Comparison of ENCODE assay signal across 17 mouse cellular contexts in the genomic region with DNA sequence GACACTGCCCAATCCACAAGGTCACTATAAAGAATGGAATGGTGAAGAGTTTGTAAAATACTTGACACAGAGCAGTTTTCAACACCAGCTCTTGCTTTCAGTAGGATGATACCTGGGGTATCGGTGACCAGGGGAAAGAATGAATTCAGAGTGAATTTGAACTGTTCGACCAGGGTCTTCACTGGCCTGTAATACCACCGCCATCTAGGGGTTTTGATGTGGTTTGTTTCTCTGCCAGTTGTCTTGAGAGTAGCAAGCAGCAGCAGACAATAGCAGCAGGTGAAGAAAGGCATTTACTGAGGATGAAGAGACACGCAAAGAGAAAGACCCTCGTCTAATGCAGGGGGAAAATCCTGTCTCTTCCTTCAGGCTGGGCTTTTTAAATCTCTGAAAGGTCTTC. TPM values are rescaled to one million over a fixed set of nuclear protein-coding genes. Genes with fewer than 3 reads are reported as not detected.
DNase-seq lines count a peak whose midpoint lies in the region; ATAC-seq and TF ChIP-seq lines count a peak whose summit lies in the region.
"Had no signal": no experiment of that assay in that cellular context is flagged by ENCODE, and none has a peak within 500 bp of the region (broad histone marks: within the 10 kb centered on the region; RNA-seq: fewer than 3 reads in every experiment).

No protein-coding gene starts in this region.

- no peaks in the 10 kb centered on the region for H3K36me3 ChIP-seq in hindbrain, embryonic 14.5 days (replicated peaks; ENCODE audit: control insufficient read depth, insufficient read depth)
- no peaks in the 10 kb centered on the region for H3K36me3 ChIP-seq in hindbrain, embryonic 12.5 days
- H3K36me3 ChIP-seq in lung, embryonic 14.5 days (ENCODE audit: insufficient read depth): no peaks in the 10 kb centered on the region
- H3K36me3 ChIP-seq: heart, embryonic 15.5 days; hindbrain, embryonic 15.5 days; lung, embryonic 15.5 days had no signal

- WGBS in hindbrain, embryonic 14.5 days: 56% methylated on average over 5 of the region's 5 CpGs
- 74% methylated on average over 5 of the region's 5 CpGs for WGBS in hindbrain, embryonic 12.5 days
- 70% methylated on average over 5 of the region's 5 CpGs for WGBS in lung, embryonic 14.5 days

- POLR2A ChIA-PET in Patski (lab: Charles Lee): no interaction called here

- no peak overlapping the region for H3K27ac ChIP-seq in hindbrain, embryonic 14.5 days
- no peak overlapping the region for H3K27ac ChIP-seq in hindbrain, embryonic 12.5 days
- no peak overlapping the region for H3K27ac ChIP-seq in lung, embryonic 14.5 days (ENCODE audit: low read depth)
- H3K27ac ChIP-seq: heart, embryonic 15.5 days; hindbrain, embryonic 15.5 days; lung, embryonic 15.5 days had no signal

- no peak overlapping the region for H3K9ac ChIP-seq in hindbrain, embryonic 14.5 days
- no peak overlapping the region for H3K9ac ChIP-seq in hindbrain, embryonic 12.5 days
- no peak overlapping the region for H3K9ac ChIP-seq in lung, embryonic 14.5 days
- H3K9ac ChIP-seq: heart, embryonic 15.5 days; hindbrain, embryonic 15.5 days; lung, embryonic 15.5 days had no signal

- H3K4me1 ChIP-seq in hindbrain, embryonic 14.5 days (replicated peaks; ENCODE audit: control insufficient read depth, insufficient read depth, low read length): peaks cover 6% of the 10 kb centered on the region; the same call in 1 of the 2 replicates
- 0 out of 2 replicates have a peak, but pooled peaks cover 6% of the 10 kb centered on the region for H3K4me1 ChIP-seq in hindbrain, embryonic 12.5 days
- no peaks in the 10 kb centered on the region for H3K4me1 ChIP-seq in lung, embryonic 14.5 days (ENCODE audit: insufficient read depth)
- H3K4me1 ChIP-seq: heart, embryonic 15.5 days; lung, embryonic 15.5 days had no signal

- no peak for ATAC-seq in hindbrain, embryonic 14.5 days (ENCODE audit: low FRiP score)
- no peak for ATAC-seq in hindbrain, embryonic 12.5 days (ENCODE audit: low FRiP score)
- no peak for ATAC-seq in lung, embryonic 14.5 days (ENCODE audit: insufficient read depth)
- ATAC-seq in Patski: no peak
- ATAC-seq in megakaryocyte progenitor cell, adult 5-6 weeks (replicated peaks; ENCODE audit: poor library complexity): no peak

- no peak overlapping the region for H3K4me3 ChIP-seq in hindbrain, embryonic 14.5 days (replicated peaks; ENCODE audit: low read length)
- no peak overlapping the region for H3K4me3 ChIP-seq in hindbrain, embryonic 12.5 days
- no peak overlapping the region for H3K4me3 ChIP-seq in lung, embryonic 14.5 days (ENCODE audit: low read depth, low read length)
- H3K4me3 ChIP-seq: heart, embryonic 15.5 days; hindbrain, embryonic 15.5 days; lung, embryonic 15.5 days had no signal

- CTCF ChIA-PET in Patski (lab: Charles Lee): no interaction called here

- in situ Hi-C loops in Patski (cut with MboI; ENCODE audit: low pct_unique_long_range_greater_than_20kb): no loop called here

- DNase-seq in cerebellum, postnatal 10 days: peak; percentile 24 to 25
- no peak for DNase-seq in cerebellum, adult 11 months
- peak; percentile 36 for DNase-seq in hindbrain, embryonic 14.5 days (ENCODE audit: low spot score)
- DNase-seq in lung, embryonic 14.5 days: peak; percentile 38
- no peak for DNase-seq in lung, postnatal 10 days
- DNase-seq in Patski (ENCODE audit: low read depth, low spot score): no peak
- DNase-seq: adrenal gland, adult 2 months; cerebellum, adult 18-20 months; gastrocnemius, postnatal 36 days; kidney, adult 8-10 months; liver had no signal

- H3K27me3 ChIP-seq in hindbrain, embryonic 14.5 days (ENCODE audit: control insufficient read depth, insufficient read depth, low read length): no peaks in the 10 kb centered on the region
- H3K27me3 ChIP-seq in hindbrain, embryonic 12.5 days: no peaks in the 10 kb centered on the region
- no peaks in the 10 kb centered on the region for H3K27me3 ChIP-seq in lung, embryonic 14.5 days (ENCODE audit: insufficient read depth, low read length)
- no peaks in the 10 kb centered on the region for H3K27me3 ChIP-seq in Patski
- H3K27me3 ChIP-seq: heart, embryonic 15.5 days; hindbrain, embryonic 15.5 days; lung, embryonic 15.5 days had no signal

- TF ChIP-seq CTCF in lung, embryonic 14.5 days (IDR thresholded peaks at IDR 0.05; ENCODE audit: low read depth): peak; percentile 42
- peak; percentile 22 for TF ChIP-seq CTCF in Patski (IDR thresholded peaks at IDR 0.05)

- no peaks in the 10 kb centered on the region for H3K9me3 ChIP-seq in hindbrain, embryonic 14.5 days (ENCODE audit: control insufficient read depth, low read length)
- H3K9me3 ChIP-seq in hindbrain, embryonic 12.5 days (replicated peaks): no peaks in the 10 kb centered on the region
- H3K9me3 ChIP-seq in lung, embryonic 14.5 days (ENCODE audit: low read depth, low read length): no peaks in the 10 kb centered on the region
- H3K9me3 ChIP-seq: heart, embryonic 15.5 days; hindbrain, embryonic 15.5 days; lung, embryonic 15.5 days had no signal

- H3K4me2 ChIP-seq in hindbrain, embryonic 14.5 days (replicated peaks): no peak overlapping the region
- H3K4me2 ChIP-seq in hindbrain, embryonic 12.5 days (replicated peaks): no peak overlapping the region
- H3K4me2 ChIP-seq in lung, embryonic 14.5 days: no peak overlapping the region
- H3K4me2 ChIP-seq: heart, embryonic 15.5 days; hindbrain, embryonic 15.5 days; lung, embryonic 15.5 days had no signal

RNA-seq across cellular contexts. Expression of a gene that starts 48.1 kb away (rescaled TPM):
- 10.4 and 13.2 TPM in 2 replicates for polyA plus RNA-seq in hindbrain, embryonic 14.5 days (2014; fragmentation: Nextera tagmentation; extraction: Ambion mirVana)
- 7.9 and 10.6 TPM in 2 replicates for polyA plus RNA-seq in hindbrain, embryonic 12.5 days (2016; fragmentation: Nextera tagmentation; extraction: Ambion mirVana)
- 4.9 and 7.9 TPM in 2 replicates for polyA plus RNA-seq in lung, embryonic 14.5 days (2014; fragmentation: Nextera tagmentation; extraction: Ambion mirVana)
- polyA plus RNA-seq in Patski (2021): 57.2 TPM
- total RNA-seq in megakaryocyte progenitor cell, adult 5-6 weeks (2015): not detected in 2 replicates
- not detected in 2 replicates for total RNA-seq in megakaryocyte progenitor cell, adult 5-6 weeks (2017)
- total RNA-seq: common myeloid progenitor, adult 5-6 weeks had no signal

Comparison
In these comparisons a context has a peak if more than half of its experiments do, and no peak if none do; other contexts are left out.
1. DNase-seq: peak in cerebellum, postnatal 10 days (2 of 2), hindbrain, embryonic 14.5 days (single experiment) and lung, embryonic 14.5 days (single experiment); none in cerebellum, adult 11 months (single experiment), lung, postnatal 10 days (single experiment) and Patski (single experiment).